8 mouse cellular contexts compared by ENCODE assay signal in the genomic region with DNA sequence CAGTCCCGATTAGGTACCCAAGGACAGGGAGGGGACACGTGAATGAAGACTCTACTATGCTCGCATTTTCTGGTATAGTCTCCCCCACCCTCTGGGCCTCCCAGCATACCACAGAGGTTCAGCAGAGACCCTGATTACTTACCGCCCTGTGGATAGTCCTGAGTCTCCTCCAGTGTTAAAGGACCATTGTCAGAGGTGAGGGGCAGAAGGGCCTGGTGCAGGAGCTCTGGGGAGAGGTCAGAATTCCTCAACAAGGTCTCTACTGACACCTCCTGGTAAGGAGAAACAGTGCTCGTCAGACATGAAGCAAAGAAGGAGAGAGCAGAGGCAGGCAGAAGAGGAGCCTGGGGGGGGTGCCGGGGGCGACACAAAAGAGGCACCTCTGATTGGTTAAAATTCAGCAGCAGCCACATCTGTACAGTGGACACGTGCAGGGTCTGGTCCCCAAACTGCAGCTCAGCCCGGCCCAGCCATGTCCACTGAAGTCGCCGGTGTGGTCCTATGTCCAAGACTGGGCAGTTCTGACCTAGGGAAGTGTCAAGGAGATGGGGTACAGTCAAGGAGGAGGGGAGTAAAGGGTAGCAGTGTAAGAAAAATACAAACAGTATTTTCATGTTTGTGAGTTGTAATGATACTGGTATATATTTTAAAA. TPM values are rescaled to one million over a fixed set of nuclear protein-coding genes. Genes with fewer than 3 reads are reported as not detected.
DNase-seq lines count a peak whose midpoint lies in the region; ATAC-seq and TF ChIP-seq lines count a peak whose summit lies in the region.
"Had no signal": no experiment of that assay in that cellular context is flagged by ENCODE, and none has a peak within 500 bp of the region (broad histone marks: within the 10 kb centered on the region; RNA-seq: fewer than 3 reads in every experiment).

No protein-coding gene starts in this region.

- no peak overlapping the region for H3K27ac ChIP-seq in neural tube, embryonic 12.5 days
- H3K27ac ChIP-seq in neural tube, embryonic 15.5 days (replicated peaks), result no peak overlapping the region
- no peak overlapping the region for H3K27ac ChIP-seq in intestine, postnatal 0 days (ENCODE audit: low read depth, low read length)
- H3K27ac ChIP-seq in stomach, embryonic 14.5 days (ENCODE audit: low read length), result no peak overlapping the region
- H3K27ac ChIP-seq: macrophage had no signal

- H3K4me1 ChIP-seq in neural tube, embryonic 12.5 days, result peaks cover 7% of the 10 kb centered on the region; the same call in 1 of the 2 replicates
- no peaks in the 10 kb centered on the region for H3K4me1 ChIP-seq in neural tube, embryonic 15.5 days
- no peaks in the 10 kb centered on the region for H3K4me1 ChIP-seq in intestine, postnatal 0 days (replicated peaks; ENCODE audit: control insufficient read depth, insufficient read depth, low read length)
- H3K4me1 ChIP-seq in stomach, embryonic 14.5 days (ENCODE audit: control insufficient read depth, insufficient read depth, low read length), result no peaks in the 10 kb centered on the region

- H3K4me2 ChIP-seq in neural tube, embryonic 12.5 days (replicated peaks), result no peak overlapping the region
- H3K4me2 ChIP-seq in neural tube, embryonic 15.5 days, result no peak overlapping the region
- no peak overlapping the region for H3K4me2 ChIP-seq in intestine, postnatal 0 days (replicated peaks; ENCODE audit: low read depth)
- no peak overlapping the region for H3K4me2 ChIP-seq in stomach, embryonic 14.5 days (replicated peaks; ENCODE audit: low read depth, low read length)

- peak; percentile 34 for DNase-seq in embryo, embryonic 11.5 days (ENCODE audit: low read depth, low spot score)
- DNase-seq in ovary, postnatal 10 days (ENCODE audit: low spot score), result no peak
- DNase-seq in adrenal gland, adult 18-20 months (ENCODE audit: low spot score in 2 of 2), result no peak

- H3K9me3 ChIP-seq in neural tube, embryonic 12.5 days, result no peaks in the 10 kb centered on the region
- no peaks in the 10 kb centered on the region for H3K9me3 ChIP-seq in neural tube, embryonic 15.5 days (replicated peaks)
- H3K9me3 ChIP-seq in intestine, postnatal 0 days (ENCODE audit: control insufficient read depth), result no peaks in the 10 kb centered on the region
- no peaks in the 10 kb centered on the region for H3K9me3 ChIP-seq in stomach, embryonic 14.5 days (ENCODE audit: control insufficient read depth, low read depth, low read length)

- no peak overlapping the region for H3K4me3 ChIP-seq in neural tube, embryonic 12.5 days
- H3K4me3 ChIP-seq in neural tube, embryonic 15.5 days (replicated peaks), result no peak overlapping the region
- no peak overlapping the region for H3K4me3 ChIP-seq in intestine, postnatal 0 days (ENCODE audit: low read depth, low read length)
- H3K4me3 ChIP-seq in stomach, embryonic 14.5 days (ENCODE audit: low read depth, low read length), result no peak overlapping the region

- H3K9ac ChIP-seq in neural tube, embryonic 12.5 days, result no peak overlapping the region
- no peak overlapping the region for H3K9ac ChIP-seq in neural tube, embryonic 15.5 days (replicated peaks)
- H3K9ac ChIP-seq in intestine, postnatal 0 days (ENCODE audit: low read depth, low read length), result no peak overlapping the region
- no peak overlapping the region for H3K9ac ChIP-seq in stomach, embryonic 14.5 days (replicated peaks; ENCODE audit: low read depth, low read length)

- 51% methylated on average over 11 of the region's 11 CpGs for WGBS in neural tube, embryonic 12.5 days
- 53% methylated on average over 11 of the region's 11 CpGs for WGBS in neural tube, embryonic 15.5 days
- WGBS in intestine, postnatal 0 days, result 52% methylated on average over 11 of the region's 11 CpGs
- WGBS in stomach, embryonic 14.5 days, result 52% methylated on average over 11 of the region's 11 CpGs

- peaks cover 5% of the 10 kb centered on the region; the same call in 1 of the 2 replicates for H3K36me3 ChIP-seq in neural tube, embryonic 12.5 days
- H3K36me3 ChIP-seq in neural tube, embryonic 15.5 days, result peaks cover 32% of the 10 kb centered on the region
- H3K36me3 ChIP-seq in intestine, postnatal 0 days (ENCODE audit: control insufficient read depth, insufficient read depth), result no peaks in the 10 kb centered on the region; the same call in 1 of the 2 replicates
- no peaks in the 10 kb centered on the region for H3K36me3 ChIP-seq in stomach, embryonic 14.5 days (ENCODE audit: control insufficient read depth, insufficient read depth, low read length)

- no peaks in the 10 kb centered on the region for H3K27me3 ChIP-seq in neural tube, embryonic 12.5 days (replicated peaks)
- no peaks in the 10 kb centered on the region for H3K27me3 ChIP-seq in neural tube, embryonic 15.5 days (replicated peaks)
- H3K27me3 ChIP-seq in intestine, postnatal 0 days (replicated peaks; ENCODE audit: control insufficient read depth, insufficient read depth, low read length), result no peaks in the 10 kb centered on the region
- H3K27me3 ChIP-seq in stomach, embryonic 14.5 days (ENCODE audit: control insufficient read depth, insufficient read depth, low read length), result no peaks in the 10 kb centered on the region

- TF ChIP-seq CTCF in intestine, postnatal 0 days (IDR thresholded peaks at IDR 0.05; ENCODE audit: low read depth), result peak; percentile 76

- ATAC-seq in neural tube, embryonic 12.5 days (ENCODE audit: low FRiP score, low read depth), result peak; percentile 37
- no peak for ATAC-seq in neural tube, embryonic 15.5 days (ENCODE audit: low FRiP score)
- ATAC-seq in intestine, postnatal 0 days, result no peak
- ATAC-seq in stomach, embryonic 14.5 days (ENCODE audit: insufficient number of reproducible peaks, insufficient read depth, low FRiP score, low read depth), result peak; percentile 75; the same call in 1 of the 2 replicates

RNA-seq across cellular contexts. Expression of a gene that starts 14.7 kb away (rescaled TPM):
- polyA plus RNA-seq in neural tube, embryonic 12.5 days (2016; fragmentation: Nextera tagmentation; extraction: Ambion mirVana), result 40.5 and 42.3 TPM in 2 replicates
- polyA plus RNA-seq in neural tube, embryonic 15.5 days (2015; fragmentation: Nextera tagmentation; extraction: Ambion mirVana), result 13.6 and 22.7 TPM in 2 replicates
- 10.9 and 11.1 TPM in 2 replicates for polyA plus RNA-seq in intestine, postnatal 0 days (2015; fragmentation: Nextera tagmentation; extraction: Ambion mirVana)
- 56.3 and 65.5 TPM in 2 replicates for polyA plus RNA-seq in stomach, embryonic 14.5 days (2014; fragmentation: Nextera tagmentation; extraction: Ambion mirVana)
- total RNA-seq in adrenal gland, adult 18-20 months (2021), result 1 to 10 TPM; 3.2 to 6.0 TPM

RNA-seq across cellular contexts. Expression of a gene that starts 23.7 kb away (rescaled TPM):
- 6.2 and 7.1 TPM in 2 replicates for polyA plus RNA-seq in neural tube, embryonic 12.5 days (2016; fragmentation: Nextera tagmentation; extraction: Ambion mirVana)
- polyA plus RNA-seq in neural tube, embryonic 15.5 days (2015; fragmentation: Nextera tagmentation; extraction: Ambion mirVana), result 5.5 and 7.8 TPM in 2 replicates
- polyA plus RNA-seq in intestine, postnatal 0 days (2015; fragmentation: Nextera tagmentation; extraction: Ambion mirVana), result 0.09 and 0.16 TPM in 2 replicates
- 0.25 and 0.27 TPM in 2 replicates for polyA plus RNA-seq in stomach, embryonic 14.5 days (2014; fragmentation: Nextera tagmentation; extraction: Ambion mirVana)
- total RNA-seq in adrenal gland, adult 18-20 months (2021), result 1 to 10 TPM in 1 of 2 experiments, under 1 TPM in 1; 0.96 to 1.0 TPM
- polyA plus RNA-seq: macrophage had no signal

RNA-seq across cellular contexts. Expression of a gene that starts 35.0 kb away (rescaled TPM):
- polyA plus RNA-seq in neural tube, embryonic 12.5 days (2016; fragmentation: Nextera tagmentation; extraction: Ambion mirVana), result 13.4 and 15.3 TPM in 2 replicates
- polyA plus RNA-seq in neural tube, embryonic 15.5 days (2015; fragmentation: Nextera tagmentation; extraction: Ambion mirVana), result 17.3 and 22.6 TPM in 2 replicates
- 1.3 and 2.0 TPM in 2 replicates for polyA plus RNA-seq in intestine, postnatal 0 days (2015; fragmentation: Nextera tagmentation; extraction: Ambion mirVana)
- 3.6 and 5.6 TPM in 2 replicates for polyA plus RNA-seq in stomach, embryonic 14.5 days (2014; fragmentation: Nextera tagmentation; extraction: Ambion mirVana)
- total RNA-seq in adrenal gland, adult 18-20 months (2021), result 10 to 100 TPM; 24.8 to 30.1 TPM

RNA-seq across cellular contexts. Expression of a gene that starts 44.8 kb away (rescaled TPM):
- polyA plus RNA-seq in neural tube, embryonic 12.5 days (2016; fragmentation: Nextera tagmentation; extraction: Ambion mirVana), result 5.6 and 8.4 TPM in 2 replicates
- 2.5 and 6.4 TPM in 2 replicates for polyA plus RNA-seq in neural tube, embryonic 15.5 days (2015; fragmentation: Nextera tagmentation; extraction: Ambion mirVana)
- polyA plus RNA-seq in intestine, postnatal 0 days (2015; fragmentation: Nextera tagmentation; extraction: Ambion mirVana), result 5.1 and 5.2 TPM in 2 replicates
- polyA plus RNA-seq in stomach, embryonic 14.5 days (2014; fragmentation: Nextera tagmentation; extraction: Ambion mirVana), result 12.2 and 15.7 TPM in 2 replicates
- 10 to 100 TPM; 40.8 to 66.6 TPM for total RNA-seq in adrenal gland, adult 18-20 months (2021)

Comparison
In these comparisons a context has a peak if more than half of its experiments do, and no peak if none do; other contexts are left out.
1. ATAC-seq: peak in neural tube, embryonic 12.5 days (single experiment) and stomach, embryonic 14.5 days (single experiment); none in neural tube, embryonic 15.5 days (single experiment) and intestine, postnatal 0 days (single experiment).